11 mouse cellular contexts compared by ENCODE assay signal in the genomic region with DNA sequence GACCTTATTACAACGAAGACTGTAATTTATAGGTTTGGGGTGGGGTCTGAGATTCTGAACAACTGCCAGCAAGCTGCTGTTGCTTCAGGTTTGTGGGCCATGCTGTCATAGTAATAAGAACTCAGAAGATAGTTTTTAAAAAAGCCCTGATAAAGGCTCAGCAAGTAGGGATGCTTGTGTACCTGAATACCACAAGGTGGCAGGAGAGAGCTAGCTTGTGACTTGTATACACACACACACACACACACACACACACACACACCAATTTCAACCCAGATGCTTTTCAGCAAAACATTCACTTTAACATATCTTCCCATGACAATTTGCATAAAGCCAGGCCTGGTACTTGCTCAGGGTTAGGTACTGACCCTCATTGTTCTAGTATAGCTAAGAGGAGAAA. TPM values are rescaled to one million over a fixed set of nuclear protein-coding genes. Genes with fewer than 3 reads are reported as not detected.
DNase-seq lines count a peak whose midpoint lies in the region; ATAC-seq and TF ChIP-seq lines count a peak whose summit lies in the region.
"Had no signal": no experiment of that assay in that cellular context is flagged by ENCODE, and none has a peak within 500 bp of the region (broad histone marks: within the 10 kb centered on the region; RNA-seq: fewer than 3 reads in every experiment).

No protein-coding gene starts in this region.

- no peaks in the 10 kb centered on the region for H3K9me3 ChIP-seq in kidney, embryonic 14.5 days (ENCODE audit: control insufficient read depth, low read length)
- H3K9me3 ChIP-seq: neural tube, embryonic 13.5 days had no signal

- TF ChIP-seq POLR2A in kidney, adult 2 months (IDR thresholded peaks at IDR 0.05; ENCODE audit: low read depth, low read length), result no peak

- H3K36me3 ChIP-seq in kidney, adult 2 months (ENCODE audit: control insufficient read depth, insufficient read depth, low read length), result no peaks in the 10 kb centered on the region
- no peaks in the 10 kb centered on the region for H3K36me3 ChIP-seq in kidney, embryonic 14.5 days (ENCODE audit: control insufficient read depth, insufficient read depth, low read length)
- H3K36me3 ChIP-seq: neural tube, embryonic 13.5 days had no signal

- no peak overlapping the region for H3K4me3 ChIP-seq in kidney, adult 2 months (ENCODE audit: insufficient read depth, low read depth, low read length)
- H3K4me3 ChIP-seq in kidney, embryonic 14.5 days (ENCODE audit: low read length), result no peak overlapping the region
- H3K4me3 ChIP-seq: neural tube, embryonic 13.5 days had no signal

- no peak overlapping the region for H3K27ac ChIP-seq in kidney, adult 2 months (ENCODE audit: insufficient read depth, low read depth, low read length)
- H3K27ac ChIP-seq in kidney, embryonic 14.5 days (ENCODE audit: low read depth, low read length), result no peak overlapping the region
- H3K27ac ChIP-seq: neural tube, embryonic 13.5 days had no signal

- H3K9ac ChIP-seq in kidney, embryonic 14.5 days (ENCODE audit: low read depth, low read length), result no peak overlapping the region
- H3K9ac ChIP-seq: neural tube, embryonic 13.5 days had no signal

- no peak for ATAC-seq in kidney, embryonic 14.5 days (ENCODE audit: low FRiP score, low TSS enrichment)

- H3K27me3 ChIP-seq in kidney, adult 2 months (replicated peaks; ENCODE audit: control insufficient read depth, insufficient read depth, low read length), result no peaks in the 10 kb centered on the region
- no peaks in the 10 kb centered on the region for H3K27me3 ChIP-seq in kidney, embryonic 14.5 days (ENCODE audit: control insufficient read depth, insufficient read depth, low read length)
- H3K27me3 ChIP-seq: neural tube, embryonic 13.5 days had no signal

- no peak overlapping the region for H3K4me2 ChIP-seq in kidney, embryonic 14.5 days (replicated peaks; ENCODE audit: low read depth, low read length)
- H3K4me2 ChIP-seq: neural tube, embryonic 13.5 days had no signal

- peak; percentile 14 for DNase-seq in kidney, adult 2 months
- DNase-seq in right cerebral cortex, postnatal 10 days (ENCODE audit: low spot score in 2 of 2), result peak; percentile 42
- DNase-seq in right cerebral cortex, postnatal 36 days (ENCODE audit: low spot score in 2 of 2), result no peak
- DNase-seq in c-Kit-positive CD71-positive TER-119-negative erythroid progenitor cells, embryonic 14.5 days (ENCODE audit: low read depth), result peak; percentile 6
- peak; percentile 54 for DNase-seq in telencephalon, adult 2 months (ENCODE audit: low read depth, low spot score)
- no peak for DNase-seq in adrenal gland, adult 8-10 months

- WGBS in kidney, adult 2 months, result 44% methylated on average over 1 of the region's 1 CpGs
- 39% methylated on average over 1 of the region's 1 CpGs for WGBS in kidney, embryonic 14.5 days

- no peaks in the 10 kb centered on the region for H3K4me1 ChIP-seq in kidney, adult 2 months (ENCODE audit: control insufficient read depth, insufficient read depth, low read length)
- no peaks in the 10 kb centered on the region for H3K4me1 ChIP-seq in kidney, embryonic 14.5 days (ENCODE audit: control insufficient read depth, insufficient read depth, low read length)
- H3K4me1 ChIP-seq: neural tube, embryonic 13.5 days had no signal

- no peak for TF ChIP-seq CTCF in kidney, adult 2 months (conservative IDR thresholded peaks at IDR 0.05; ENCODE audit: insufficient read depth, insufficient read length, low read depth, low read length)

RNA-seq across cellular contexts. Expression of a gene that starts 46.0 kb away (rescaled TPM):
- 17.7 and 24.5 TPM in 2 replicates for polyA plus RNA-seq in kidney, adult 2 months (2012; rRNA removed)
- polyA plus RNA-seq in kidney, embryonic 14.5 days (2014; fragmentation: Nextera tagmentation; extraction: Ambion mirVana), result 149 and 176 TPM in 2 replicates
- 10 to 100 TPM; 55.1 to 76.7 (median 67.0) TPM for total RNA-seq in adrenal gland, adult 8-10 months (2022)

RNA-seq across cellular contexts. Expression of a gene that starts 57.0 kb away (rescaled TPM):
- not detected in 2 replicates for polyA plus RNA-seq in kidney, adult 2 months (2012; rRNA removed)
- polyA plus RNA-seq in kidney, embryonic 14.5 days (2014; fragmentation: Nextera tagmentation; extraction: Ambion mirVana), result not detected in 2 replicates
- total RNA-seq in adrenal gland, adult 8-10 months (2022), result under 1 TPM in 3 of 4 experiments, not detected in 1; 0.26 to 0.42 (median 0.35) TPM
- total RNA-seq: heart, adult 8-10 months; left cerebral cortex, postnatal 25 days had no signal
- polyA plus RNA-seq: neural tube, embryonic 13.5 days; urinary bladder, adult 2 months had no signal

RNA-seq across cellular contexts. Expression of a gene that starts 57.6 kb away (rescaled TPM):
- polyA plus RNA-seq in kidney, adult 2 months (2012; rRNA removed), result 0.07 and 0.19 TPM in 2 replicates
- polyA plus RNA-seq in kidney, embryonic 14.5 days (2014; fragmentation: Nextera tagmentation; extraction: Ambion mirVana), result 0.14 TPM in 1 of 2 replicates, not detected in the other
- 1 to 10 TPM in 2 of 4 experiments, under 1 TPM in 2; 0.51 to 2.6 (median 1.0) TPM for total RNA-seq in adrenal gland, adult 8-10 months (2022)
- total RNA-seq: heart, adult 8-10 months had no signal
- polyA plus RNA-seq: neural tube, embryonic 13.5 days had no signal

Comparison
In these comparisons a context has a peak if more than half of its experiments do, and no peak if none do; other contexts are left out.
1. DNase-seq: peak in kidney, adult 2 months (single experiment), right cerebral cortex, postnatal 10 days (2 of 2), c-Kit-positive CD71-positive TER-119-negative erythroid progenitor cells, embryonic 14.5 days (single experiment) and telencephalon, adult 2 months (single experiment); none in right cerebral cortex, postnatal 36 days (0 of 2) and adrenal gland, adult 8-10 months (single experiment).